Mouse (Mus musculus) MEL (cell line): Measurements from ENCODE around the gene Shf.

ENCODE experiments used
- CTCF ChIP-seq, 3 experiments: IDR thresholded peaks in 2 of 3; conservative IDR thresholded peaks in 1 of 3; 2 replicates each; pipeline ENCODE4 v1.5.1; 2011 to 2012; ENCODE audit warnings: low read length in 3 of 3, low read depth in 2 of 3, mild to moderate bottlenecking in 2 of 3, improper control_type of control experiment in 1 of 3, inconsistent platforms in 1 of 3, mixed read lengths in 1 of 3, moderate library complexity in 1 of 3; ENCODE audit not compliant: control insufficient read depth in 1 of 3, insufficient read depth in 1 of 3, poor library complexity in 1 of 3, severe bottlenecking in 1 of 3
- E2F4 ChIP-seq: IDR thresholded peaks from 2 replicates; pipeline ENCODE4 v1.6.1; 2011; ENCODE audit warnings: low read depth, low read length, improper control_type of control experiment, borderline replicate concordance
- ELF1 ChIP-seq: IDR thresholded peaks from 2 replicates; pipeline ENCODE4 v1.6.1; 2014; ENCODE audit warnings: low read depth, mild to moderate bottlenecking, inconsistent platforms, low read length, improper control_type of control experiment, moderate library complexity
- EP300 ChIP-seq, 2 experiments: IDR thresholded peaks; 2 replicates each; pipeline ENCODE4 v1.6.1; 2011; ENCODE audit warnings: improper control_type of control experiment in 2 of 2, low read length in 2 of 2, low read depth in 1 of 2, mild to moderate bottlenecking in 1 of 2
- HCFC1 ChIP-seq: IDR thresholded peaks from 2 replicates; pipeline ENCODE4 v1.6.1; 2012; ENCODE audit warnings: low read depth, mild to moderate bottlenecking, inconsistent platforms, low read length, improper control_type of control experiment, moderate library complexity
- MAFK ChIP-seq: IDR thresholded peaks from 2 replicates; pipeline ENCODE4 v1.6.1; 2011; ENCODE audit warnings: low read depth, mild to moderate bottlenecking, low read length, improper control_type of control experiment, borderline replicate concordance
- MAZ ChIP-seq: IDR thresholded peaks from 2 replicates; pipeline ENCODE4 v1.6.1; 2012; ENCODE audit warnings: low read depth, mild to moderate bottlenecking, inconsistent platforms, low read length, improper control_type of control experiment
- MYC ChIP-seq: IDR thresholded peaks from 2 replicates; pipeline ENCODE4 v1.6.1; 2011; ENCODE audit warnings: low read depth, mild to moderate bottlenecking, low read length, improper control_type of control experiment, moderate library complexity
- NRF1 ChIP-seq: IDR thresholded peaks from 2 replicates; pipeline ENCODE4 v1.6.1; 2014; ENCODE audit warnings: low read depth, mild to moderate bottlenecking, inconsistent platforms, low read length, improper control_type of control experiment, moderate library complexity; ENCODE audit not compliant: poor library complexity, insufficient read depth, severe bottlenecking
- POLR2A ChIP-seq, 2 experiments: IDR thresholded peaks; 2 replicates each; pipeline ENCODE4 v1.6.1; 2011 to 2012; ENCODE audit warnings: low read length in 2 of 2, mild to moderate bottlenecking in 2 of 2, control low read depth in 1 of 2, improper control_type of control experiment in 1 of 2, low read depth in 1 of 2, moderate library complexity in 1 of 2; ENCODE audit not compliant: control insufficient read depth in 1 of 2, insufficient read depth in 1 of 2, poor library complexity in 1 of 2
- SMC3 ChIP-seq: IDR thresholded peaks from 2 replicates; pipeline ENCODE4 v1.6.1; 2011; ENCODE audit warnings: low read depth, low read length, improper control_type of control experiment
- TCF12 ChIP-seq: IDR thresholded peaks from 2 replicates; pipeline ENCODE4 v1.6.1; 2014; ENCODE audit warnings: low read depth, mild to moderate bottlenecking, inconsistent platforms, low read length, improper control_type of control experiment, moderate library complexity
- ZKSCAN1 ChIP-seq: IDR thresholded peaks from 2 replicates; pipeline ENCODE4 v1.6.1; 2012; ENCODE audit warnings: low read depth, mild to moderate bottlenecking, inconsistent platforms, low read length, improper control_type of control experiment, moderate library complexity
- ZNF384 ChIP-seq: IDR thresholded peaks from 2 replicates; pipeline ENCODE4 v1.6.1; 2012; ENCODE audit warnings: low read depth, mild to moderate bottlenecking, inconsistent platforms, low read length, improper control_type of control experiment

DNA sequence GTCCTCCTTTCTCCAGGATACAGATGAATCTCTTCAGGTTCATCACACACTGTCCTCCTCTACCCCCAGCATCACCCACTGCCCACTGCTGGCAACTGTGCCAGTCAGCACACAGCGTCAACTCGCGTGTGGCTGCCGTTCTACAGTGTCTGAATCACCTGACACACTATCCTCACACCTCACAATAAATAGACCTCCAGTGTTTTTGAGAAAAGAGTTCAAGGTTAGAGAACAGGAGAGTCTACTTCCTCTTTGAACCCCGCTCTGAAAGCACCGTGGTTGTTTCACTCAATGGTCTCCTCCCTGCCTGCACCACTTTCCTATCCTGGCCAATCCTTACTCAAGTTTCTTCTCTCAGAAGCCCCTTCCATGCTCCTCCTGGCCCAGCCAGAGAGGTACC is 7.8 kb downstream of the Shf start:
- TF ChIP-seq CTCF (IDR thresholded peaks at IDR 0.05 in 2 of 3, conservative IDR thresholded peaks at IDR 0.05 in 1 of 3; ENCODE audit: control insufficient read depth in 1 of 3, insufficient read depth in 1 of 3, low read depth in 2 of 3, low read length in 3 of 3, poor library complexity in 1 of 3, severe bottlenecking in 1 of 3) (no peak), HCFC1 (no peak), MAZ (no peak), ZNF384 (no peak), EP300 (IDR thresholded peaks at IDR 0.05; ENCODE audit: low read depth in 1 of 2, low read length in 2 of 2) (no peak), POLR2A (IDR thresholded peaks at IDR 0.05; ENCODE audit: control insufficient read depth in 1 of 2, insufficient read depth in 1 of 2, low read depth in 1 of 2, low read length in 2 of 2, poor library complexity in 1 of 2) (no peak), MAFK (no peak), E2F4 (no peak), TCF12 (no peak), ZKSCAN1 (no peak), SMC3 (no peak), ELF1 (no peak), MYC (no peak), NRF1 (no peak)
